Mouse (Mus musculus): Measurements from ENCODE around the gene Olfr59. TPM values are rescaled to one million over a fixed set of nuclear protein-coding genes. Genes with fewer than 3 reads are reported as not detected.

The Olfr59 gene
- polyA plus RNA-seq (2012; rRNA removed), result not detected in 2 replicates

DNA sequence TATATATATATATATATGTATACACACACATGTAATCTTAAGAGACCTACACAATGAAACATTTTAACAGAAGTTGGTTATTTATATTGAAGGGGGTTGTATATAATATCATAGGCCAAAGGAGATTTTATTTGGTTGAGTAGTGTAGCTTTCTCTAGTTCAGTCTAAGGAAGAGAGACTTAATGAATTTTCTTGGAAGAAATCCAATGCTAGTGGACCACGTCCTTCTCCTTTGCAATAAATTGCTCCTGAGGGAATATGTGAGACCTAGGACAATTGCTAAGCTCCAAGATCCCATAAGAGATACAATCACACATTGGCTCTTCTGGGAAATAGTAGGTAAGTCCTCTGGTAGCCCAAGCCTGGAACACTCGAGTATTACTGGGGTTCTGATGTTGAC is at the start of gene Olfr59:
Gene Olfr59 (plus strand): TSS at position 301 of the 400 bp plus-strand sequence.

DNA sequence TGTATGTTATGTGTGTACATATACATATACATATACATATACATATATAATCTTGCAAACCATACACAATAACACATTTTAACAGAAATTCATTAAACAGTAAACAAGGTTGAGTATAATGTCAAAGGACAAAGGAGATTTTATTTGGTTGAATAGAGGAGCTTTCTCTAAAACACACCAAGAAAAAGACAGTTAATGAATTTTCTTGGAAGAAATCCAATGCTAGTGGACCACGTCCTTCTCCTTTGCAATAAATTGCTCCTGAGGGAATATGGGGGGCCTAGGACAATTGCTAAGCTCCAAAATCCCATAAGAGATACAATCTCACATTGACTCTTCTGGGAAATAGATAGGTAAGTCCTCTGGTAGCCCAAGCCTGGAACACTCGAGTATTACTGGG is 24.0 kb upstream of the Olfr59 start, which contains the start of gene Olfr406:
Gene Olfr406 (plus strand): TSS at position 301 of the 400 bp plus-strand sequence.

DNA sequence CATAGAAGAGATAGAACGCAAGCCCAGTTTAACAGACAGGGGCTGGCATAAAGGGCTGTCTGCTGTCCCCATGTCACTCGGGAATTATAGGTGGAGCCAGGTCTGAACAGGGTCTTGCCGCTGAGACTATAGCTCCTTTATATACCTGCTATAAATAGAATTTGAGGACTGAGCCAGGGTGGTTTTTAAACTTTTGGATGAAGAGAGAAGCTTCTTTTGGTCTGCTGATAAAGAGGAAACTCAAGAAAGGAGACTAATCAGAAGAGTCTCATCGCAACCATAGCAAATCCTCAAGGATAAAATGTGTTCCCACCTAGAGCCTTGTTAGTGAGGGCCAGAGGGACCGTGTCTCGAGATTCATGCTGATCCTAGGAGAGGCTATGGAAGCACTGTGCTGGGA is 54.4 kb downstream of the Olfr59 start, which contains the start of gene Olfr410:
Gene Olfr410 (minus strand): TSS at position 101 of the 400 bp plus-strand sequence.

Other genes with a start within 250 kb of the Olfr59 start
- not detected in 2 replicates for gene Olfr139, start 227.2 kb upstream of the Olfr59 start, polyA plus RNA-seq (2012; rRNA removed)
- not detected in 2 replicates for gene Olfr399, start 227.1 kb upstream of the Olfr59 start, polyA plus RNA-seq (2012; rRNA removed)
- not detected in 2 replicates for gene Zfp616, start 213.8 kb upstream of the Olfr59 start, polyA plus RNA-seq (2012; rRNA removed)
- gene Olfr401, start 170.0 kb upstream of the Olfr59 start, polyA plus RNA-seq (2012; rRNA removed), result not detected in 2 replicates
- gene Olfr402, start 130.2 kb upstream of the Olfr59 start, polyA plus RNA-seq (2012; rRNA removed), result not detected in 2 replicates
- not detected in 2 replicates for gene Olfr403, start 97.5 kb upstream of the Olfr59 start, polyA plus RNA-seq (2012; rRNA removed)
- gene Olfr43, start 72.4 kb upstream of the Olfr59 start, polyA plus RNA-seq (2012; rRNA removed), result not detected in 2 replicates
- not detected in 2 replicates for gene Olfr406, start 23.9 kb upstream of the Olfr59 start, polyA plus RNA-seq (2012; rRNA removed)
- not detected in 2 replicates for gene Olfr410, start 54.3 kb downstream of the Olfr59 start, polyA plus RNA-seq (2012; rRNA removed)
- gene Olfr411, start 68.9 kb downstream of the Olfr59 start, polyA plus RNA-seq (2012; rRNA removed), result 0.10 TPM in 2 replicates
- not detected in 2 replicates for gene Olfr412, start 78.3 kb downstream of the Olfr59 start, polyA plus RNA-seq (2012; rRNA removed)

Data from colon, adult 2 months (tissue).